Mouse (Mus musculus) heart, adult 2 months (tissue): ENCODE data around the gene Il2ra. TPM values are rescaled to one million over a fixed set of nuclear protein-coding genes. Genes with fewer than 3 reads are reported as not detected.

ENCODE experiments used
- DNase-seq, 2 experiments: peaks; one replicate each; pipeline ENCODE4 v3.0.0; 2021
- H3K27ac ChIP-seq: fragments of 200-600 bp; 2 replicates; pipeline ENCODE4 v1.8.1; 2022
- H3K27me3 ChIP-seq: fragments of 200-500 bp; 2 replicates; pipeline ENCODE4 v1.6.1; 2012; ENCODE audit warnings: mild to moderate bottlenecking, low read length, inconsistent platforms, mixed read lengths; ENCODE audit not compliant: control insufficient read depth, insufficient read depth
- H3K36me3 ChIP-seq: fragments of 200-500 bp; 2 replicates; pipeline ENCODE4 v1.6.1; 2012; ENCODE audit warnings: low read length, inconsistent platforms; ENCODE audit not compliant: control insufficient read depth, insufficient read depth
- H3K4me1 ChIP-seq: fragments of 200-500 bp; 2 replicates; pipeline ENCODE4 v1.6.1; 2011; ENCODE audit warnings: low read length; ENCODE audit not compliant: control insufficient read depth, insufficient read depth
- H3K4me3 ChIP-seq: fragments of 200-600 bp; 2 replicates; pipeline ENCODE4 v1.8.1; 2022
- H3K79me2 ChIP-seq: fragments of 200-500 bp; replicated peaks from 2 replicates; pipeline ENCODE4 v1.6.1; 2012; ENCODE audit warnings: mild to moderate bottlenecking, inconsistent platforms, low read length, moderate library complexity, mixed read lengths; ENCODE audit not compliant: control insufficient read depth, insufficient read depth
- H3K9ac ChIP-seq: fragments of 200-500 bp; 2 replicates; pipeline ENCODE4 v1.6.1; 2012; ENCODE audit warnings: low read depth, mild to moderate bottlenecking, control low read depth, inconsistent platforms, low read length, mixed read lengths
- CTCF ChIP-seq: fragments of 200-600 bp; IDR thresholded peaks from 2 replicates; pipeline ENCODE4 v1.8.1; 2022; ENCODE audit warnings: antibody characterized with exemption, mild to moderate bottlenecking, moderate library complexity
- EP300 ChIP-seq: fragments of 200-500 bp; IDR thresholded peaks from 2 replicates; pipeline ENCODE4 v1.6.1; 2011; ENCODE audit warnings: low read depth, low read length, control low read depth; ENCODE audit not compliant: insufficient read depth
- POLR2A ChIP-seq: fragments of 200-500 bp; IDR thresholded peaks from 2 replicates; pipeline ENCODE4 v1.6.1; 2011; ENCODE audit warnings: mild to moderate bottlenecking, low read depth, low read length, control low read depth; ENCODE audit not compliant: insufficient read depth
- whole genome bisulfite sequencing: fragments of 180-500 bp; shearing (Covaris S2); methylation state at CpG from one replicate; pipeline ENCODE4 v1.1.7; 2018; 5-methylcytosine and 5-hydroxymethylcytosine counted together
- intact Hi-C: fragments of 180-260 bp; cut with DNase I; formaldehyde crosslinking; loops from one replicate; pipeline ENCODE4 v1.15.1; 2025
- polyA plus RNA-seq: library from polyadenylated mRNA; depleted of rRNA; stranded (reverse); fragments of >200 nt; gene quantifications from 2 replicates; pipeline ENCODE4 v1.2.3, GENCODE M21; 2012
- total RNA-seq, 2 experiments: library from RNA; stranded (reverse); gene quantifications; 2 replicates each; pipeline ENCODE4 v1.2.3; 2021

The Il2ra gene
- total and polyA plus RNA-seq, 3 experiments, result 0.78 to 0.81 (median 0.80) TPM

DNA sequence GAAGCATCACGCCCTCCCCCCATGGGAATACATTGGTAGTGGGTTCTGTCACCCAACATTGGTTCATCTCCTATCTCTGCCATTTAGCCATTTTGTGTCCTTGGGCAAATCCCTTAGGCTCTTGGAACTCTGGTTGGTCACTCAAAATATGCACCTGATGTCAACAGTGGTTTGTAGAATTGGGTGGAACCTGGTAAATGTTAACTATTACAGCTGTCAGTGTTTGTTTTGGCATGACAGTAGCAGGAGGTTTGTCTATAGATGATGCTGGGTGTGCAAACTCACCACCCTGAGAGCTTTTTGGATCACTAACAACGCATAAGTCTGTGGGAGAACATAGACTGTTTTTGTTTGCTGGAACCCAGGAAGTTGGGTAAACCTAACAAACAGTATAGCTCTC, 76.0 kb downstream of the Il2ra start:
- H3K36me3 ChIP-seq, result peaks cover 16% of the 10 kb centered on the region
- no peak overlapping the region for H3K27ac ChIP-seq
- intact Hi-C loops, result loop anchor here (5.0 kb wide), 1 partner anchor 44 kb away; no protein-coding TSS in a partner anchor
- no peaks in the 10 kb centered on the region for H3K27me3 ChIP-seq
- TF ChIP-seq POLR2A (no peak), CTCF (no peak), EP300 (no peak)
- DNase-seq, result no peak
- H3K9ac ChIP-seq, result no peak overlapping the region
- no peak overlapping the region for H3K4me3 ChIP-seq
- H3K79me2 ChIP-seq, result peaks cover 3% of the 10 kb centered on the region; the same call in 1 of the 2 replicates
- WGBS, result 88% methylated on average over 2 of the region's 2 CpGs
- peaks cover 7% of the 10 kb centered on the region for H3K4me1 ChIP-seq

- H3K4me1 ChIP-seq, result no peaks in the 10 kb centered on the region
- no peaks in the 10 kb centered on the region for H3K79me2 ChIP-seq
- intact Hi-C loops, result no loop called here
- TF ChIP-seq EP300 (no peak), CTCF (no peak), POLR2A (no peak)
- 85% methylated on average over 9 of the region's 9 CpGs for WGBS
- no peak overlapping the region for H3K9ac ChIP-seq
- no peak overlapping the region for H3K27ac ChIP-seq
- no peaks in the 10 kb centered on the region for H3K27me3 ChIP-seq
- H3K36me3 ChIP-seq, result peaks cover 16% of the 10 kb centered on the region
- H3K4me3 ChIP-seq, result no peak overlapping the region
- no peak for DNase-seq
Observed at GRCm38 (mm10) chr2:11722564-11722963, 80.0 kb downstream of the Il2ra start.

GRCm38 (mm10) chr2:11727574-11727973, 85.0 kb downstream of the Il2ra start:
- intact Hi-C loops, result no loop called here

GRCm38 (mm10) chr2:11729091-11729490, 86.5 kb downstream of the Il2ra start:
- H3K9ac ChIP-seq, result no peak overlapping the region

More at GRCm38 (mm10) chr2:11727574-11727973, 85.0 kb downstream of the Il2ra start:
- no peak overlapping the region for H3K27ac ChIP-seq
- H3K36me3 ChIP-seq, result peaks cover 6% of the 10 kb centered on the region
- no peaks in the 10 kb centered on the region for H3K27me3 ChIP-seq
- H3K9ac ChIP-seq, result no peak overlapping the region
- no peaks in the 10 kb centered on the region for H3K4me1 ChIP-seq
- no peak for TF ChIP-seq CTCF
- no peak for TF ChIP-seq POLR2A
- H3K4me3 ChIP-seq, result no peak overlapping the region
- H3K79me2 ChIP-seq, result no peaks in the 10 kb centered on the region
- WGBS, result 92% methylated on average over 5 of the region's 5 CpGs
- no peak for DNase-seq

DNA sequence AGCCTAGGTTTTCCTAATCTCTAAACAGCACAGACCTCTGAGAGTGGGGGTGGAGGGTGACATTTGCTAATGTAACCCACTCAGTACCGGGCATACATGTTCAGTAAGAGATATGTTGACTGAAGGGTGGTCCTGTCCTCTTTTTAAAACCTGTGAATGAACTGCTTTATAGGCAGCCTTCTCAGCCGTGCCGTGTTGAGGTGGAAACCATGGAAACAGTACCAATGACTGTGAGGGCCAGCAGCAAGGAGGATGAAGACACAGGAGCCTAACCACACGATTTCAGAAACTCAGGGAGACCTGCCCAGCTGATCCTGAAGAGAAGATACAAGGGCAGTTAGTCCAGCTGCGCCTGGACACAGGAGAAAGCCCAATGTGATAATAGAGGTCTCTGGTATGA, 90.4 kb downstream of the Il2ra start:
- no peaks in the 10 kb centered on the region for H3K27me3 ChIP-seq
- intact Hi-C loops, result no loop called here
- WGBS, result 68% methylated on average over 5 of the region's 5 CpGs

More at GRCm38 (mm10) chr2:11729091-11729490, 86.5 kb downstream of the Il2ra start:
- DNase-seq, result no peak
- no peaks in the 10 kb centered on the region for H3K4me1 ChIP-seq
- intact Hi-C loops, result no loop called here
- no peaks in the 10 kb centered on the region for H3K79me2 ChIP-seq
- WGBS, result 67% methylated on average over 3 of the region's 3 CpGs
- H3K4me3 ChIP-seq, result no peak overlapping the region
- TF ChIP-seq CTCF (no peak), EP300 (no peak), POLR2A (no peak)
- H3K27ac ChIP-seq, result no peak overlapping the region
- peaks cover 5% of the 10 kb centered on the region for H3K36me3 ChIP-seq
- no peaks in the 10 kb centered on the region for H3K27me3 ChIP-seq

GRCm38 (mm10) chr2:11735853-11736252, 93.2 kb downstream of the Il2ra start:
- TF ChIP-seq POLR2A, result no peak
- Histone ChIP-seq H3K27ac (no peak overlapping the region), H3K36me3 (peaks cover 2% of the 10 kb centered on the region; the same call in 1 of the 2 replicates), H3K4me3 (no peak overlapping the region), H3K27me3 (no peaks in the 10 kb centered on the region), H3K4me1 (no peaks in the 10 kb centered on the region), H3K79me2 (no peaks in the 10 kb centered on the region), H3K9ac (no peak overlapping the region)
- DNase-seq, result no peak
- WGBS, result 76% methylated on average over 6 of the region's 6 CpGs
- intact Hi-C loops, result no loop called here

More for the DNA sequence above, 90.4 kb downstream of the Il2ra start:
- H3K9ac ChIP-seq, result no peak overlapping the region
- no peaks in the 10 kb centered on the region for H3K4me1 ChIP-seq
- H3K4me3 ChIP-seq, result no peak overlapping the region
- no peak for DNase-seq
- H3K79me2 ChIP-seq, result no peaks in the 10 kb centered on the region
- peaks cover 4% of the 10 kb centered on the region for H3K36me3 ChIP-seq
- H3K27ac ChIP-seq, result no peak overlapping the region
- no peak for TF ChIP-seq POLR2A
- TF ChIP-seq EP300, result no peak
- no peak for TF ChIP-seq CTCF
